Mouse (Mus musculus): Measurements from ENCODE around the gene Rnaseh2c. TPM values are rescaled to one million over a fixed set of nuclear protein-coding genes. Genes with fewer than 3 reads are reported as not detected.

Gene Rnaseh2c
- polyA plus RNA-seq, 1 experiment = 68.0 TPM

DNA sequence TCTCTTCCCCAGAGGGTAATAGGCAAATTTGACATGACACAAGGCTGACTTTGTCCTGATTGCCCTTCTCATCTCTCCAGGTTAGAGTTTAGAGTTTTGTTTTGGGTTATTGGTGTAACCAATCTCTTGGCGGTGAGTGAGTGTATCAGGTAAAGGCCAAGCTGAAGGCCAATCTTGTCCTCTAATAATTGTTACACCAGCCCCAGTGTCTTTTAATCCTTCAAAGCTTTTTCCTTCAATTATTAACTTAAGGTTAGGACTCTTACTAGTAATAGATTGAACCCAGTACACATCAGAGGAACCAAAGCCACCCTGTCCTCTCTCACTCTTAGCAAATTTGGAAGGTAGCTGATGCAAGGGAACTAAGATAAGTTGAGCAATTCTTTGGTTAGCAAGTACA, 26.3 kb upstream of the Rnaseh2c start:
- Histone ChIP-seq H3K27ac (ENCODE audit: insufficient read depth, low read depth, low read length) (no peak overlapping the region), H3K4me3 (ENCODE audit: low read depth, low read length) (no peak overlapping the region), H3K36me3 (ENCODE audit: control insufficient read depth, insufficient read depth, low read length) (peaks cover 12% of the 10 kb centered on the region), H3K4me1 (ENCODE audit: control insufficient read depth, insufficient read depth, insufficient read length, low read length) (peaks cover 7% of the 10 kb centered on the region), H3K27me3 (ENCODE audit: control insufficient read depth, insufficient read depth, low read length) (no peaks in the 10 kb centered on the region)
- TF ChIP-seq POLR2A (IDR thresholded peaks at IDR 0.05; ENCODE audit: low read depth, low read length) (no peak), CTCF (IDR thresholded peaks at IDR 0.05; ENCODE audit: extremely low read depth, insufficient read length, insufficient replicate concordance, low read depth, low read length) (no peak)
- 84% methylated on average over 1 of the region's 1 CpGs for WGBS

DNA sequence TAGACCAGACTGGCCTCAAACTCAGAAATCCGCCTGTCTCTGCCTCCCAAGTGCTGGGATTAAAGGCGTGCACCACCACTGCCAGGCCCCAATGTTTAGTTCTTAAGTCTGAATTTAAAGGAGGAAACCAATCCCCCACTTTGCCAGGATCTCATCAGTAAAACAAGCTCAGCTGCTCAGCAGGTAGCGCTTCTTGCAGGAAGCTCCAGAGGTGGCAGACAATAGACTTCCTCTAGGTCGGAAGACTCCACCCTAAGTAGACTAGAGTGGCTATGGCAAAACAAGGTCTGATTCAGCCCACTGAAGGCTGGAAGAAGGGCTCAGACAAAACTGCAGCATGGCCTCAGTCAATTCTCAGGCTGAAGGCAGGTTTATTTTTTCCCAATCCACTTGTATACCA, 21.7 kb upstream of the Rnaseh2c start:
- WGBS = 89% methylated on average over 4 of the region's 4 CpGs
- no peak for TF ChIP-seq CTCF (IDR thresholded peaks at IDR 0.05; ENCODE audit: extremely low read depth, insufficient read length, insufficient replicate concordance, low read depth, low read length)
- H3K4me1 ChIP-seq (ENCODE audit: control insufficient read depth, insufficient read depth, insufficient read length, low read length) = peaks cover 6% of the 10 kb centered on the region; the same call in 1 of the 2 replicates

DNA sequence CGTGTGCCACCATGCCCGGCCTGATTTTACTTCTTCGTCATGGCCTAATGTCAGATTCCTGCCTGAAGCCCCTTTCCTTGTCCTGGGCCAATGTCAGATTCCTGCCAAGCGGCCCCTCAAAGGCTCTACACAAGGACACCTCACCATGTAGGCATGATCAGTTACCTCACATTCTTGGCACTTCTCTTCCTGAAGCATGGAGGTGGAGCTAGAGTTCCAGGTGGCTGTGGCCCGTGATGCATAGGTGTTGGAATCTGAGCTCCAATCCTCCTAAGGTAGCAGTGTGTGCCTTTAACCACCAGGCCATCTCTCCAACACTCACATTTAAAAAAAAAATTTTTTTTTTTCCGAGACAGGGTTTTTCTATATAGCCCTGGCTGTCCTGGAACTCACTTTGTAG, 20.9 kb upstream of the Rnaseh2c start:
- H3K4me1 ChIP-seq (ENCODE audit: control insufficient read depth, insufficient read depth, insufficient read length, low read length) = peaks cover 6% of the 10 kb centered on the region; the same call in 1 of the 2 replicates
- TF ChIP-seq POLR2A (IDR thresholded peaks at IDR 0.05; ENCODE audit: low read depth, low read length) = no peak
- no peak for TF ChIP-seq CTCF (IDR thresholded peaks at IDR 0.05; ENCODE audit: extremely low read depth, insufficient read length, insufficient replicate concordance, low read depth, low read length)
- H3K4me3 ChIP-seq (ENCODE audit: low read depth, low read length) = no peak overlapping the region
- no peak overlapping the region for H3K27ac ChIP-seq (ENCODE audit: insufficient read depth, low read depth, low read length)
- H3K27me3 ChIP-seq (ENCODE audit: control insufficient read depth, insufficient read depth, low read length) = no peaks in the 10 kb centered on the region
- WGBS = 90% methylated on average over 6 of the region's 6 CpGs
- no peaks in the 10 kb centered on the region for H3K36me3 ChIP-seq (ENCODE audit: control insufficient read depth, insufficient read depth, low read length)

More for the DNA sequence above, 21.7 kb upstream of the Rnaseh2c start:
- Histone ChIP-seq H3K4me3 (ENCODE audit: low read depth, low read length) (no peak overlapping the region), H3K36me3 (ENCODE audit: control insufficient read depth, insufficient read depth, low read length) (no peaks in the 10 kb centered on the region), H3K27ac (ENCODE audit: insufficient read depth, low read depth, low read length) (no peak overlapping the region), H3K27me3 (ENCODE audit: control insufficient read depth, insufficient read depth, low read length) (no peaks in the 10 kb centered on the region)

DNA sequence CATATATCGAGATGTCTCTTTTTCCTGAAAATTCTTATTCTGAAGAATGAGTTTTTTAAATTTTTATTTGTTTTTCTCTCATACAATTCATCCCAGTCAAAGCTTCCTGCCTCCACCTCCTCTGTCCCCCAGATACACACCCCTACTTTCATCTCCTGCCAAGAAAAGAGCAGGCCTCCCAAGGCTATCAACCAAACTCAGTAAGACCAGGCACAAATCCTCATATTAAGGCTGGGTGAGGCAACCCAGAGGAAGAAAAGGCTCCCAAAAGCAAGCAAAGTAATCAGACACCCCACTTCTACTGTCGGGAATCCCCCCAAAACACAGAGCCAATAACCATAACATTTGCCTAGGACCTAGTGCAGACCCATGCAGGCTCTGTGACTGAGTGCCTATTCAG, 19.7 kb upstream of the Rnaseh2c start:
- Histone ChIP-seq H3K4me3 (ENCODE audit: low read depth, low read length) (no peak overlapping the region), H3K4me1 (ENCODE audit: control insufficient read depth, insufficient read depth, insufficient read length, low read length) (peaks cover 6% of the 10 kb centered on the region; the same call in 1 of the 2 replicates), H3K36me3 (ENCODE audit: control insufficient read depth, insufficient read depth, low read length) (no peaks in the 10 kb centered on the region), H3K27ac (ENCODE audit: insufficient read depth, low read depth, low read length) (no peak overlapping the region), H3K27me3 (ENCODE audit: control insufficient read depth, insufficient read depth, low read length) (no peaks in the 10 kb centered on the region)
- no peak for TF ChIP-seq CTCF (IDR thresholded peaks at IDR 0.05; ENCODE audit: extremely low read depth, insufficient read length, insufficient replicate concordance, low read depth, low read length)
- 57% methylated on average over 2 of the region's 2 CpGs for WGBS

DNA sequence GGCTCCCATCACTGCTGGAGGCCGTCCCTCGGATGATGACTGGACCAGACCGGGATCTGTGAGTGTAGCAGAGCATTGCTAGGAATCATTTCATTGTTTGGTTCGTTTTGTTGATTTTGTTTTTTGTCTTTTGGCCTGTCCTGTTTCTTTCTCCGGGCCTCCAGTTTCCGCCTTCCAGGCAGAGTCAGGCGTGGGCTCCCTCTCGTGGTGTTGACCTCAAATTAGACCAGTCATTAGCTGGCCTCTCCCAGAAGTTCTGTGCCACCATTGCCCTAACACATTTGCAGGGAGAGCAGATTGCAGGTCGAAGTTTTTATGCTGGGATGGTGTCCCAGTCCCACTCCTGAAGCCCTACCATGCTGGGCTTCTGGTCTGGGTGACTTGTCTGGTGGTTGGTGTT, 12.5 kb upstream of the Rnaseh2c start:
- Histone ChIP-seq H3K4me1 (ENCODE audit: control insufficient read depth, insufficient read depth, insufficient read length, low read length) (no peaks in the 10 kb centered on the region), H3K36me3 (ENCODE audit: control insufficient read depth, insufficient read depth, low read length) (no peaks in the 10 kb centered on the region), H3K27me3 (ENCODE audit: control insufficient read depth, insufficient read depth, low read length) (no peaks in the 10 kb centered on the region), H3K27ac (ENCODE audit: insufficient read depth, low read depth, low read length) (no peak overlapping the region), H3K4me3 (ENCODE audit: low read depth, low read length) (no peak overlapping the region)
- 62% methylated on average over 9 of the region's 9 CpGs for WGBS
- peak; percentile 18; the same call in 1 of the 2 replicates for TF ChIP-seq CTCF (IDR thresholded peaks at IDR 0.05; ENCODE audit: extremely low read depth, insufficient read length, insufficient replicate concordance, low read depth, low read length)
- TF ChIP-seq POLR2A (IDR thresholded peaks at IDR 0.05; ENCODE audit: low read depth, low read length) = no peak

DNA sequence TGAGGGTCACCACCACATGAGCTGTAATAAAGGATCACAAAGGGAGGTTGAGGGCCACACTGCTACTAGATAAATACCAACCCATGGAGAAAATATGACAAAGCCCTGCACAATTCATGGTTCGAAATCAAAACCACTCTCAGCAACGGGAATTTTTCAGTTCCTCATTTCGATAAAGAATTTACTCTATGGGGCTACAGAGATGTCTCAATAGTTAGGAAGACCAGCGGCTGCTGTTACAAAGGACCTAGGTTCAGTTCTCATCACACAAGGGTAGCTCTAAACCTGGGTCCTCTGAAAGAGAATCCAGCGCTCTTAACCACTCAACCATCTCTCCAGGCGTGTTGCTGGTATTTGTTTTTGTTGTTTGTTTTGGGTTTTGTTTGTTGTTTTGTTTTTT, 9.8 kb upstream of the Rnaseh2c start:
- no peak for TF ChIP-seq POLR2A (IDR thresholded peaks at IDR 0.05; ENCODE audit: low read depth, low read length)
- TF ChIP-seq CTCF (IDR thresholded peaks at IDR 0.05; ENCODE audit: extremely low read depth, insufficient read length, insufficient replicate concordance, low read depth, low read length) = no peak
- H3K4me1 ChIP-seq (ENCODE audit: control insufficient read depth, insufficient read depth, insufficient read length, low read length) = no peaks in the 10 kb centered on the region
- H3K27ac ChIP-seq (ENCODE audit: insufficient read depth, low read depth, low read length) = no peak overlapping the region
- no peak overlapping the region for H3K4me3 ChIP-seq (ENCODE audit: low read depth, low read length)
- no peaks in the 10 kb centered on the region for H3K36me3 ChIP-seq (ENCODE audit: control insufficient read depth, insufficient read depth, low read length)
- 85% methylated on average over 6 of the region's 6 CpGs for WGBS
- no peaks in the 10 kb centered on the region for H3K27me3 ChIP-seq (ENCODE audit: control insufficient read depth, insufficient read depth, low read length)

DNA sequence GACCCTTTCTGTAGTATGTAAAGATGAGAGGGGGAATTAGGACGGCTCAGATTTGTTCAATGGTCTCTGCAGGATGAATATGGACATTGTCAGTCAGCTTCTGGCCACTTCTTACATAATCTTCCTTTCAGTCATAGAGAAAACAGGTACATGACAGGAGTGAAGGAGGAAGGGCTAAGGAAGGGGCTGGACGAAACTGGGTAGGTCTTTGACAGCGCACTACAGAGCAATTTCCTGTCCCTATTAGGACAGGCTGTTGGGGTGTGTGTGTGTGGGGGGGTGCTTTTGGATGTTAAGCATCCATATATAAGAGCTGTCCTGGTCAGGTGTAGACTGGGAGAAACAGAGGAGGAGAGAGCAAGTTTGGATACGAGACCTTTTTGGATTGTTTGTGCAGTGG, 2.4 kb upstream of the Rnaseh2c start:
- Histone ChIP-seq H3K4me1 (ENCODE audit: control insufficient read depth, insufficient read depth, insufficient read length, low read length) (peaks cover 9% of the 10 kb centered on the region), H3K27ac (ENCODE audit: insufficient read depth, low read depth, low read length) (no peak overlapping the region), H3K4me3 (ENCODE audit: low read depth, low read length) (no peak overlapping the region), H3K36me3 (ENCODE audit: control insufficient read depth, insufficient read depth, low read length) (peaks cover 12% of the 10 kb centered on the region), H3K27me3 (ENCODE audit: control insufficient read depth, insufficient read depth, low read length) (no peaks in the 10 kb centered on the region)
- 88% methylated on average over 4 of the region's 4 CpGs for WGBS
- TF ChIP-seq POLR2A (IDR thresholded peaks at IDR 0.05; ENCODE audit: low read depth, low read length) (no peak), CTCF (IDR thresholded peaks at IDR 0.05; ENCODE audit: extremely low read depth, insufficient read length, insufficient replicate concordance, low read depth, low read length) (no peak)

DNA sequence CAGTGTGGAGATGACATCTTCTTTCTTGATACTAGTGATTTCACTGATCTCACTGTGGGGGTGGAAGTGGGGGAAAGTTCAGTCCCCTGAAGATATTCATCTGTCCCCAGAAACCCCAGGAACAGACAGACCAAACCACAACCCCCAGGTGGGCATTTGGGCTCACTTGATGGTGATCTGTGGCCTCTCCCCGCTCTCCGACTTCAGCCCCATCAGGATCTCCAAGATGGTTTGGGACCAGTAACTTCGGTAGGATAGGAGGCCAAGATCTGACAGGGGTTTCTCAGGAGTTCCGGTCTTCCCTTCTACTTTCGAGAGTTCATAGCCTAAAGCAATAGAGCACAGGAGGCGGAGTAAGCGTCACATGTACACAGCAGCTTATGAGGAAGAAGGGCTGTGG, 2.0 kb downstream of the Rnaseh2c start:
- H3K4me3 ChIP-seq (ENCODE audit: low read depth, low read length) = no peak overlapping the region
- WGBS = 83% methylated on average over 7 of the region's 7 CpGs
- H3K27ac ChIP-seq (ENCODE audit: insufficient read depth, low read depth, low read length) = no peak overlapping the region
- H3K27me3 ChIP-seq (ENCODE audit: control insufficient read depth, insufficient read depth, low read length) = no peaks in the 10 kb centered on the region
- H3K4me1 ChIP-seq (ENCODE audit: control insufficient read depth, insufficient read depth, insufficient read length, low read length) = peaks cover 9% of the 10 kb centered on the region
- peaks cover 52% of the 10 kb centered on the region for H3K36me3 ChIP-seq (ENCODE audit: control insufficient read depth, insufficient read depth, low read length)
- TF ChIP-seq CTCF (IDR thresholded peaks at IDR 0.05; ENCODE audit: extremely low read depth, insufficient read length, insufficient replicate concordance, low read depth, low read length) (no peak), POLR2A (IDR thresholded peaks at IDR 0.05; ENCODE audit: low read depth, low read length) (no peak)
